Mouse (Mus musculus) bone marrow, adult 2 months (tissue): ENCODE results near the gene Pld5.

Source experiments
- CTCF ChIP-seq: fragments of 200-500 bp; IDR thresholded peaks from 2 replicates; pipeline ENCODE4 v1.5.1; 2011; ENCODE audit warnings: low read length, control low read depth; ENCODE audit not compliant: control insufficient read depth, insufficient read depth
- POLR2A ChIP-seq: fragments of 200-500 bp; IDR thresholded peaks from 2 replicates; pipeline ENCODE4 v1.6.1; 2011; ENCODE audit warnings: low read depth, mild to moderate bottlenecking, control low read depth, low read length, borderline replicate concordance; ENCODE audit not compliant: control insufficient read depth

DNA sequence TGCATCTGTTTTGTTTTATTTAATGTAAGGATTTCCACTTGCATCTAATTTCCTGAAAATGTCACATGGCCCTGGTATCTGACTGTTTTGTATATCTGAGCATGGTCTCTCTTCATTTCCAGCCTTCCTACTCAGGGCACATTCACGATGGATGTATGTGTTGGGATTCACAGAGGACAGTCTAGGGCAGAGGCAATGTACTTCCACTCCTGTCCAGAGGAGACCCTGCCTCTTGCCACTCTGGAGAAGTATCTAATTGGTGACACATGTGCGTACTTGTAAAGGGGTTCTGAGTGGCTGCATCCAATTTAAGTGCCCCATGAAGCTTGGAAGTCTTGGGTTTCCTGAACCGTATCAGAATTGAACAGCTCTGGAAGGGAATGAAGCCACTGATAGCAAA, 324.7 kb downstream of the Pld5 start:
- no peak for TF ChIP-seq CTCF
- no peak for TF ChIP-seq POLR2A
